Mouse (Mus musculus): Measurements from ENCODE around the gene Ahsa1. TPM values are rescaled to one million over a fixed set of nuclear protein-coding genes. Genes with fewer than 3 reads are reported as not detected.

The Ahsa1 gene
- polyA plus RNA-seq (2015; fragmentation: Nextera tagmentation; extraction: Ambion mirVana), result 196 and 211 TPM in 2 replicates

DNA sequence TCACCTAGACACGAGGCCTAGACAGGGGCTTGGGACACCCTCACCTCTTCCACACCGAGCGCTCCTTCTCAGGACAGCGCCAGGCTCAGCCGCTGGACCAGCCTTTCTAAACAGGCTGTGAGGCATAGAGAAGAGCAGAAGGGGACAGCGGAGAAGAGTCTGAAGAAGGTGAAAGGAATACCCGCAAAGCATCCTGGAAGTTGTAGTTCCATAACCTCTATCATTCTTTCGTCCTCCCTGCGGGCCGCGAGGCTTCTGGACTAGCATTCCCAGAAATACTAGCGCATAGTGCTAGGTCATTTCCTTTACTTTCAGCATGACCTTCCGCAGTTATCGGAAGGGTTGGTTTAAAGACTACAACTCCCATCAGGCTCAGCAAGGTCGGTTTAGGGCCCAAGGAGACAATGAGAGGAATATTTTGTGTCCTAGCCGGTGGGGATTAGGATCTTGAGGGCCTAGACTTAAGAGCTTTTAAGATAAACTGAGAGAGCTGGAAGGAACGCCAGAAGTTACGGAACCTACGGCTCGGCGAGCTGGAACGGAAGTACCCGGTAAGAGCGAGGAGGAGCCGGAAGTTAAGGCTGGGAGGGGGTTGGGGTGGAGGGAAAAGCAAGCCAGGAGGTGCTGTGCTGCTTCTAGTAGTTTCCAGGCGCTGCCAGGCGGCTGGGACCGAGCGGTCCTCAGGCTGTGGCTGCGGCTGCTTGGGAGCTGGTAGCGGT, at the start of gene Ahsa1, which contains the start of gene Vipas39:
TSS of gene Ahsa1 (plus strand) at position 372 of the 719 bp plus-strand sequence.
TSS of gene Vipas39 (minus strand) at position 149 of the 719 bp plus-strand sequence.
- Histone ChIP-seq H3K4me3 (peak within 1 kb of the TSS; percentile 73), H3K4me2 (peak within 1 kb of the TSS; percentile 97), H3K4me1 (replicated peaks) (peaks cover 31% of the 10 kb centered on the region), H3K27ac (replicated peaks) (peak within 1 kb of the TSS; percentile 90), H3K9ac (peak within 1 kb of the TSS; percentile 88), H3K9me3 (no peaks in the 10 kb centered on the region), H3K27me3 (no peaks in the 10 kb centered on the region), H3K36me3 (peaks cover 44% of the 10 kb centered on the region)
- under 1% methylated on average over 31 of the region's 31 CpGs for WGBS
- ATAC-seq (ENCODE audit: low read depth), result peak; percentile 98

DNA sequence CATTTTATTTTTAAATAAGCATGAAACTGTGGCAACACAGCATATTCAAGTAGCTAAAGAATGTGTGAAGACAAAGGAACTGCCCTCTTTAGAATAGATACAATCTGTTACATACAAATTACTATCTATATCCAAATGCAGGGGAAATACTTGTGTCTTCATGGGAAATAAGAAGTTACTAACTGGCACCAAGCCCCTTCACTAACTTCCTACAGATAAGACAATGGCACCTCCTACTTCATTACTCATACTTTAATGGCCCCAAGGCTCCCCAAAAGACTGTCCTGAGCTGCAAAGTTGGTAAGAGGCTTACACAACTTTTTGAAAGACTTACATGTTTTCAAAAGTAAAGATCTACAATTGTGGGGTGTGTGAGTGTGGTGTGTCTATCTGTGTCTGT, 48.7 kb upstream of the Ahsa1 start:
- H3K9me3 ChIP-seq, result no peaks in the 10 kb centered on the region

GRCm38 (mm10) chr12:87219362-87219761, 46.9 kb upstream of the Ahsa1 start:
- Histone ChIP-seq H3K9ac (no peak overlapping the region), H3K27ac (replicated peaks) (no peak overlapping the region), H3K4me2 (no peak overlapping the region), H3K36me3 (no peaks in the 10 kb centered on the region), H3K27me3 (no peaks in the 10 kb centered on the region), H3K4me1 (replicated peaks) (no peaks in the 10 kb centered on the region), H3K9me3 (no peaks in the 10 kb centered on the region), H3K4me3 (no peak overlapping the region)
- 75% methylated on average over 7 of the region's 7 CpGs for WGBS
- no peak for ATAC-seq (ENCODE audit: low read depth)

More for the DNA sequence above, 48.7 kb upstream of the Ahsa1 start:
- no peak for ATAC-seq (ENCODE audit: low read depth)
- no peak overlapping the region for H3K4me3 ChIP-seq
- H3K4me2 ChIP-seq, result no peak overlapping the region
- H3K36me3 ChIP-seq, result no peaks in the 10 kb centered on the region
- H3K27me3 ChIP-seq, result no peaks in the 10 kb centered on the region
- H3K9ac ChIP-seq, result no peak overlapping the region
- no peaks in the 10 kb centered on the region for H3K4me1 ChIP-seq (replicated peaks)
- H3K27ac ChIP-seq (replicated peaks), result no peak overlapping the region

- Histone ChIP-seq H3K9ac (no peak overlapping the region), H3K27ac (replicated peaks) (no peak overlapping the region), H3K27me3 (no peaks in the 10 kb centered on the region), H3K9me3 (no peaks in the 10 kb centered on the region), H3K4me2 (no peak overlapping the region), H3K4me3 (no peak overlapping the region), H3K36me3 (0 out of 2 replicates have a peak, but pooled peaks cover 9% of the 10 kb centered on the region), H3K4me1 (replicated peaks) (no peaks in the 10 kb centered on the region)
- no peak for ATAC-seq (ENCODE audit: low read depth)
- WGBS, result 78% methylated on average over 10 of the region's 10 CpGs
Observed at GRCm38 (mm10) chr12:87224950-87225349, 41.3 kb upstream of the Ahsa1 start.

DNA sequence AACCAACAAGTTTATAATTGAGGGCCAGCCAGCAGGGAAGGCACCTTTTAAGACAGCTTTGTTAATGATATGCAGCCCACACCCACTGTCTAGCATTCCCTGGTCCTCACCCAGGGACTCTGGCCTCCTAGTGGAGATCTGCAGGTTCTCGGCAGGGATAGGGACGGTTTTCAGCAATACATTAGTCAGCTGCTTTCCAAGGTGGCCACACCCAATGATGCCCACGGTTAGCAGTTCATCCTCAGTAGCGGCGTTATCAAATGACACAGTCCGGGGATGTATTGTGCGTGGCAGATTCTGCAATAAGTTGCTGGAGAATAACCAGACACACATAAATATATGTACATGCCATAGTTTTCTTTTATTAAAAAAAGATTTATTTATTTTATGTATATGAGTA, 39.5 kb upstream of the Ahsa1 start:
- H3K36me3 ChIP-seq, result 0 out of 2 replicates have a peak, but pooled peaks cover 9% of the 10 kb centered on the region

DNA sequence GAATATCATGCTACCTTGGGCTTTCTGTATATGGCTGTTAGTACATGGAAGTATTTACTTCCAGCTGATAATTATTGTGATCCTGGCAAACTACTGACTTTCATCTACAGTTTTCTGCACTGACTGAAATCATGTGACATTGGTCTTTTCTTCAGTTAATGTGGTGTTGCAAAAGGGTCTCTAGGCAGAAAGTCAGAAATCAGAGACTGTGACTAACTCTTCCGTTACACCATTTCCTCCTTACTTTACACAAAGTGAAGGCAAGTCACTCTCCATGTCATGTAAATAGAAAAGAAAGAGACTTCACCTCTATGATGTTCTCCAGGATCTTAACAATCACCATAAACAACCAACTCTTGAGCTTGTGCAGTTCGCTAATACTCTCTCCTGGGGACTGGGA, 36.6 kb upstream of the Ahsa1 start:
- Histone ChIP-seq H3K27me3 (no peaks in the 10 kb centered on the region), H3K4me3 (no peak overlapping the region), H3K27ac (replicated peaks) (no peak overlapping the region), H3K4me2 (no peak overlapping the region), H3K36me3 (peaks cover 19% of the 10 kb centered on the region; the same call in 1 of the 2 replicates), H3K4me1 (replicated peaks) (no peaks in the 10 kb centered on the region), H3K9ac (no peak overlapping the region), H3K9me3 (no peaks in the 10 kb centered on the region)
- ATAC-seq (ENCODE audit: low read depth), result no peak
- WGBS, result 94% methylated on average over 2 of the region's 2 CpGs

More for the DNA sequence above, 39.5 kb upstream of the Ahsa1 start:
- WGBS, result 80% methylated on average over 7 of the region's 7 CpGs
- no peak overlapping the region for H3K9ac ChIP-seq
- no peaks in the 10 kb centered on the region for H3K4me1 ChIP-seq (replicated peaks)
- H3K27me3 ChIP-seq, result no peaks in the 10 kb centered on the region
- no peak overlapping the region for H3K4me3 ChIP-seq
- no peaks in the 10 kb centered on the region for H3K9me3 ChIP-seq
- no peak for ATAC-seq (ENCODE audit: low read depth)
- H3K4me2 ChIP-seq, result no peak overlapping the region
- no peak overlapping the region for H3K27ac ChIP-seq (replicated peaks)

DNA sequence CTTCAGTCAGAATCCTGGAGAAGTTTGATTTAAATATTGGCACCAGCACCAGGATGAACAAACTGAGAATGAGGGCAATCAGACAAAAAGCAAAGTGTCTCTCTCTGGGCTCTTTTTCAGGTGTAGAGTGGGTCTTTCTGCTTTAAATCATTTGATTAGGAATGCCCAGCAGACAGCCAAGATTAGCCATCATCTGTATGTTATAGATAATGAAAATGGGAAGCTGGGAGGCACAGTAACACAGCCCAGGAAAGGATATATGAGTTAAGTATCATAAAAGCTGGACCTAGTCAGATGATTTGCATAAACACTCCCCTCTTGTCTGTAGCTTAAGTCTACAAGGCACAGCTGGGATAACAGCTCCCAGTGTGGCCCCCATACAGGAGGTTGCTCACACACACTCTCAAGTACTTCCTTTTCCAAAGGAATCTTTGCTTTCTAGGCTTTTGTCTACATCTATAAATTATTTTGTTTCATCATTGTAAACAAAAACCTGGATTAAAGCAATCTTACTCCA, 35.8 kb upstream of the Ahsa1 start:
- Histone ChIP-seq H3K4me3 (no peak overlapping the region), H3K4me1 (replicated peaks) (no peaks in the 10 kb centered on the region), H3K36me3 (peaks cover 19% of the 10 kb centered on the region; the same call in 1 of the 2 replicates), H3K27ac (replicated peaks) (no peak overlapping the region), H3K9me3 (no peaks in the 10 kb centered on the region), H3K9ac (no peak overlapping the region), H3K27me3 (no peaks in the 10 kb centered on the region), H3K4me2 (no peak overlapping the region)
- ATAC-seq (ENCODE audit: low read depth), result no peak

GRCm38 (mm10) chr12:87236882-87237483, 29.3 kb upstream of the Ahsa1 start:
- peaks cover 53% of the 10 kb centered on the region for H3K36me3 ChIP-seq
- H3K4me2 ChIP-seq, result no peak overlapping the region
- H3K9ac ChIP-seq, result no peak overlapping the region
- H3K9me3 ChIP-seq, result no peaks in the 10 kb centered on the region
- no peak overlapping the region for H3K27ac ChIP-seq (replicated peaks)
- WGBS, result 80% methylated on average over 5 of the region's 5 CpGs
- no peaks in the 10 kb centered on the region for H3K4me1 ChIP-seq (replicated peaks)
- no peak overlapping the region for H3K4me3 ChIP-seq
- no peaks in the 10 kb centered on the region for H3K27me3 ChIP-seq
- ATAC-seq (ENCODE audit: low read depth), result no peak

DNA sequence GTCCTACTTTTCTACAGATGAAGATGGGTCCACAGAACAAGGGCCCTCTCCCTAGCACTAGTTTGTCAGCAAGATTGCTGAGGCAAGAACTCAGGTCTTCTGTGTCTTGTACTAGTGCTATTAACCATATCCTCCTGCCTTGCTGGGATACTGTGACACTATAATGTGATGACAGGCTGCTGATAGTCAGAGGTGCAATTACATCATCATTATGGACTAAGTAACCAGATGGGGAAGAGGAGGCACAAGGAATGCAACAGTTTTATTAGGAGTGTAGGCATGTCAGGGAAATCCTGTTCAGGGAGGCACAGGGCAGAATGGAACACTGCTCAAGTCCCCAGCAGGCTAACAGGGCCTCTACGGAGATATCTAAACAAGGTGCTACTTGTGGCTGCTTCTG, 27.6 kb upstream of the Ahsa1 start, which contains the start of gene Noxred1:
TSS of gene Noxred1 (minus strand) at position 101 of the 400 bp plus-strand sequence.
- ATAC-seq (ENCODE audit: low read depth), result no peak
- Histone ChIP-seq H3K4me3 (no peak within 1 kb of the TSS), H3K4me1 (replicated peaks) (no peaks in the 10 kb centered on the region), H3K27ac (replicated peaks) (no peak within 1 kb of the TSS), H3K9me3 (no peaks in the 10 kb centered on the region), H3K9ac (no peak within 1 kb of the TSS), H3K4me2 (no peak within 1 kb of the TSS), H3K36me3 (peaks cover 56% of the 10 kb centered on the region), H3K27me3 (no peaks in the 10 kb centered on the region)
- WGBS, result 97% methylated on average over 1 of the region's 1 CpGs

- H3K9me3 ChIP-seq, result no peaks in the 10 kb centered on the region
- no peaks in the 10 kb centered on the region for H3K27me3 ChIP-seq
- WGBS, result 92% methylated on average over 6 of the region's 6 CpGs
- peaks cover 91% of the 10 kb centered on the region for H3K36me3 ChIP-seq
- no peak overlapping the region for H3K9ac ChIP-seq
- H3K4me3 ChIP-seq, result no peak overlapping the region
- H3K4me2 ChIP-seq, result no peak overlapping the region
- no peak for ATAC-seq (ENCODE audit: low read depth)
- no peaks in the 10 kb centered on the region for H3K4me1 ChIP-seq (replicated peaks)
- H3K27ac ChIP-seq (replicated peaks), result no peak overlapping the region
Observed at GRCm38 (mm10) chr12:87250161-87250560, 16.1 kb upstream of the Ahsa1 start.

DNA sequence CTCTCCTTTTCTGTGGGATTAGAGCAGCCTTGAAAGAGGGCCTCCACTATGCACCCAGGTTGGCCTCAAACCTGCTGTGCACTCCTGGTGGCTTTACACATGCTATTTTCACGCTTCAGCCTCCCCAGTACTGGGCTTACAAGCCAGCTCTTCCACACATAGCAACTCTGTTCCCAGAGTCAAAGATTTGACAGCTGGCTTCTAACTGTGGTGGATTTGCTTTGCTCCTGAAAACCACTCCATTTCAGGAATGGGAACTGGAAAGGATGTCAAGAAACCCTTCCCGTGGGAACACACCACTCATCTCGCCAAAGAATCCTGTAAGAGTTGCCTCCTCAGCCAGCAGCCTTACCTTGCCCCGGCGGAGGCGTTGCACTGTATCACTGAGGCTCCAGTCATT, 12.4 kb upstream of the Ahsa1 start:
- no peak overlapping the region for H3K27ac ChIP-seq (replicated peaks)
- no peak for ATAC-seq (ENCODE audit: low read depth)
- 93% methylated on average over 6 of the region's 6 CpGs for WGBS

GRCm38 (mm10) chr12:87256629-87257028, 9.7 kb upstream of the Ahsa1 start:
- no peak overlapping the region for H3K4me3 ChIP-seq
- no peaks in the 10 kb centered on the region for H3K9me3 ChIP-seq
- H3K36me3 ChIP-seq, result peaks cover 93% of the 10 kb centered on the region
- no peak overlapping the region for H3K27ac ChIP-seq (replicated peaks)
- ATAC-seq (ENCODE audit: low read depth), result no peak
- H3K27me3 ChIP-seq, result no peaks in the 10 kb centered on the region
- H3K9ac ChIP-seq, result no peak overlapping the region
- WGBS, result 96% methylated on average over 5 of the region's 5 CpGs
- H3K4me1 ChIP-seq (replicated peaks), result no peaks in the 10 kb centered on the region
- no peak overlapping the region for H3K4me2 ChIP-seq

More for the DNA sequence above, 12.4 kb upstream of the Ahsa1 start:
- H3K27me3 ChIP-seq, result no peaks in the 10 kb centered on the region
- H3K4me3 ChIP-seq, result no peak overlapping the region
- peaks cover 96% of the 10 kb centered on the region for H3K36me3 ChIP-seq
- no peak overlapping the region for H3K4me2 ChIP-seq
- H3K4me1 ChIP-seq (replicated peaks), result no peaks in the 10 kb centered on the region
- no peak overlapping the region for H3K9ac ChIP-seq
- no peaks in the 10 kb centered on the region for H3K9me3 ChIP-seq

Data from neural tube, embryonic 13.5 days (tissue).